Mouse (Mus musculus): Measurements from ENCODE around the gene Obscn. TPM values are rescaled to one million over a fixed set of nuclear protein-coding genes. Genes with fewer than 3 reads are reported as not detected.

The Obscn gene
- total RNA-seq, 4 experiments from 2014 or later = 1.5 to 2.2 (median 1.6) TPM

DNA sequence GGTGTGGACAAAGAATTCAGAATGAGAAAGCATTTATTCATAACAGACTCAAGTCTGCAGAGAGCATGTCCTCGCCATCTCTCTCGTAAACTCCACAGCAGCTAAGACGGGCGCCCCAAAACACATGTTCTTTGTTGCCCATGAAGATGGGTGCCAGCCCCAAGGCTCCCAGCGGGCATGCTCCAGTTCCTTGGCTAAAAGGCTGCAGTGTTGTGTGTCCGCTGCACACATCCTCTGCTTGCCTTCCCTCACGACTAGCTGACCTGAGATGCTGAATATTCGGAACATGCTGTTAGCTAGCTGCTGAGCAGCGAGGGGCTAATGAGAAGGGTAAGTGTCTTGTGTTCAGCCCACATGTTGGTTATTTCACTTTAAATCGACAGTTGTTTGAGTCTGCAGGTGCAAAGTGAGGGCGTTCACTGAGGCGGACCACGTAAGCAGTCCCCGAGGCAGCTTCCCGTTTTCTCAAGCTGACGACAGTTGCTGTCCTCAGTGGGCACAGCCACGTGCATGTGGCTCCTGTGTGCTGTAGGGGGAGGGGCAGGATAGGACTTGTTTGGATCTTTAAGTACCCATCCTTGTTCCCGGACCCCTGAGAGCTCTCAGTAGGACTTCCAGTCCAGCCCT lies 153.6 kb downstream of the Obscn start:
- DNase-seq = no peak

GRCm38 (mm10) chr11:58981541-58982447 lies 154.4 kb downstream of the Obscn start:
- no peak for DNase-seq

DNA sequence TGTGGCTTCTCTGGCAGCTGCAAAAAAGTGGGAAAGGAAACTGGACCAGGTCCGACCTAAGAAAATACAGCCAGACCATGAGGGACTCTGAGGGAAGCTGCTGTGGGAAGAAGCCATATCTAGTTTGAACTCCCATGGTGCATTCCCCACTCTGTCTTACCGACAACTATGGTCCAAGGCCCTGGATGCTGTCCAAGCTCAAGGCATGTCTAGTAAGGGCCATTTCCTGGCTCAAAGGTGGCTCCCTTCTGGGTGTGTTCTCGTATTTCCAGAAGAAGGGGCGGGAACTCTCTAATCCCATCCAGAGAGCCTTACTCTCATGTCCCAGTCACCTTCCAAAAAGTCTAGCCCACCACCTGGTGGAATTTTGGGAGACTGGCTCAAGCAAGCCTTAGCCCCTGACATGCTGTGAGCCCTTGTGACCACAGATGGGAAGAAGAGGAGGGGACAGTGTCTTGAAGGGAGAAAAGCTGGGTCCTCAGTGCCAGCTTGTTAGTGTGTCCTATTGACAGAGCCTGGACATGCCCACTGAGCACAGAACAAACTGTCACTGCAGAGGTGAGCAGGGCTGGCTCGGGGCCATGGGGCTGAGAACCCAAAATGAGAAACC lies 155.7 kb downstream of the Obscn start:
- DNase-seq = no peak

GRCm38 (mm10) chr11:58979661-58980060 lies 156.5 kb downstream of the Obscn start:
- DNase-seq = no peak

- no peak for DNase-seq
Observed at GRCm38 (mm10) chr11:58979183-58979582, 157.0 kb downstream of the Obscn start.

- no peak for DNase-seq
Observed at GRCm38 (mm10) chr11:58978706-58979030, 157.5 kb downstream of the Obscn start.

DNA sequence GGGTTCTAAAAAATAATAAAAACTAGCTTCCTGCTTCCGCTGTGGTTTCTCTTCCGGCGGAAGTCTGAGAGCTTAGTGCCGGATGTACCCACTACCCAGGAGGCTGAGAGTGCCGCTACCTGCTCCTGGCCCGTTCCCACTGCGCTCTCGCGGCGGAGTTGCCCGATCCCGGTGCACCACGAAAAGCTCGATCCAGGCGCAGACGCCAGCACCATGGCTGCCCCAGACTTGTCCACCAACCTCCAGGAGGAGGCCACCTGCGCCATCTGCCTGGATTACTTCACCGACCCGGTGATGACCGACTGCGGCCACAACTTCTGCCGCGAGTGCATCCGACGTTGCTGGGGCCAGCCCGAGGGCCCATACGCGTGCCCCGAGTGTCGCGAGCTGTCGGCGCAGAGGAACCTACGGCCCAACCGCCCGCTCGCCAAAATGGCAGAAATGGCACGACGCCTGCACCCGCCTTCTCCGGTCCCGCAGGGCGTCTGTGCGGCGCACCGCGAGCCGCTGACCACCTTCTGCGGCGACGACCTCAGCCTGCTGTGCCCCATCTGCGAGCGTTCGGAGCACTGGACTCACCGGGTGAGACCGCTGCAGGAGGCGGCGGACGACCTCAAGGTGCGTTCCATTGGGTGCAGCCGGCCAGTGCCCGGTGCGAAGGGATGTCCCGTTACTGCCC lies 158.0 kb downstream of the Obscn start, which contains the start of gene Trim11:
TSS of gene Trim11 (plus strand) at position 67 of the 679 bp plus-strand sequence.
- no peak for DNase-seq

- no peak for DNase-seq
Observed at GRCm38 (mm10) chr11:58977607-58978026, 158.6 kb downstream of the Obscn start.

GRCm38 (mm10) chr11:58977150-58977549 lies 159.1 kb downstream of the Obscn start:
- no peak for DNase-seq

DNA sequence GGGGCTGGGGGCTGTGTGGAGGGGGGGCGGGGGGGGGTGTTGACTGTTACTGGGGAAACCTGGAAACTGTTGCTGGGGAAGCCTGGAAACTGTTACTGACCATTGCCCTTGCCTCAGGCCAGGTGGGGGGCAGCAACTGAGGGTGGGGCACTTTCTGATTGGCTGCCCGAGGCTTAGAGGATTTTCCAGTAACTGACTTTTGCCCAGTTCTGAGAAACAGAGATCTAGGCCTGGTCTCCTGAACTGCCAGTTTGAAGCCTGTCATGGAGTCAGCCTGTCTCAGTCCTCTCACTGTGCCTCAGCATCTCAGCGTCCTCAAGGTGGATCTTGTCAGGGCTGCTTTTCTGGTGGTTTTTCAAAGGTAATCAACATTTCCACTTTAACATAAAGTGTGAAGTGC lies 161.8 kb downstream of the Obscn start:
- no peak for DNase-seq

DNA sequence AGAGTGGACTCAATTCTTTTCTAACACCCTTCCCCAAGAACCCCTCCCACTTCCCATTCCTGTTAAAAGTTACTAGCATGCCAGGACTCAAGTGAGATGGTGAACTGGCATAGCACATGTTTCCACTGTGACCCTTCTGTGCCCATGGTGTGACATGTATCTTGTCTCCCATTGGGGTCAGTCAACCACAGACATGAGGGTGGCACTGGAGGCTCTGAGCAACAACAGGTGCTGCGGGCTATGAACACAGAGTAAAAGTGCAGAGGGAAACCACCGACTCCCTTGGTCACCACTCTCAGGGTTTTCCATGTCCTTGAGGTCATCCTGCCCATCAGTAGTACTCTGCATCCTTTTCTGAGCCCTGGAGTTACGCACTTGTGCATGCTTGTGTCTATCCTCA lies 164.4 kb downstream of the Obscn start:
- no peak for DNase-seq

GRCm38 (mm10) chr11:58970831-58971530 lies 165.2 kb downstream of the Obscn start:
- DNase-seq = no peak

DNA sequence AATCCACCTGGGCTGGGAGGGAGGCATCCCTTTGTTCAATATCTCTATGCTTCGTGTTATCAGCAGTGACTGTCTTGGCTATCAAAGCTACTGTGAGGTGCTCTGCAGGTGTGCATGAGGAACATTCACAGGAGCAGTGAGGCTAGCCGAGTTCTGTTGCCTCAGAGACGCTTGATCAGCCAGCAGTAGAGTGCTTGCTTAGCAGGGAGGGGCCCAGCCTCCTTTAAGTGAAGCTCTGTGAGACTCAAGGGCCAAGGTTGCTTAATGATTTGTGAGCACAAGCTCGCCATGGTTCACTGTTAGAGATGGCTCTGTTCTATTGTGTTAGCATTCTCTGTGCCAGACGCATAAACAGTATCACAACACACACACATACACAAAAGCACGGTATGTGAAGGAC lies 166.5 kb downstream of the Obscn start:
- DNase-seq = no peak

- no peak for DNase-seq
Observed at GRCm38 (mm10) chr11:58969027-58969426, 167.2 kb downstream of the Obscn start.

GRCm38 (mm10) chr11:58968551-58968950 lies 167.7 kb downstream of the Obscn start:
- no peak for DNase-seq

GRCm38 (mm10) chr11:58967346-58967745 lies 168.9 kb downstream of the Obscn start:
- DNase-seq = no peak

GRCm38 (mm10) chr11:58965001-58965760 lies 171.0 kb downstream of the Obscn start:
- no peak for DNase-seq

DNA sequence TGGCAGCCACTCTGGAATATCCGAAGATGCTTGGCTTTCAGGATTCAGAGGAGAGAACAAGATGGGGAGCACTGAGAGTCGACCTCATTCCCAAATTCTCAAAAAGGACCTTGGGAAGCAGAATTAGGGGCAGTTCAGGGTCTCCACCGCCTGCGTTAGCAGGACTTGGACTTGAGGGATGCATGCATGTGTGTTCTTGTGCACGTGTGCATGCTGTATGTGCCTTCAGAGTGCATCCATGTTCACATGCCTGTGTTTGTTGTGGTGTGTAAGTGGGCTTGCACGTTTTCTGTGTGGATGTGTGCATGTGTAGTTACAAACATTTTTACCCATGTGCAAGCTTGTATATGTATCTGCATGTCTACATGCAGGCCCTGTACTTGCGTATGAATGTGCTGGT lies 172.0 kb downstream of the Obscn start:
- no peak for DNase-seq

GRCm38 (mm10) chr11:58963543-58963942 lies 172.7 kb downstream of the Obscn start:
- DNase-seq = no peak

DNA sequence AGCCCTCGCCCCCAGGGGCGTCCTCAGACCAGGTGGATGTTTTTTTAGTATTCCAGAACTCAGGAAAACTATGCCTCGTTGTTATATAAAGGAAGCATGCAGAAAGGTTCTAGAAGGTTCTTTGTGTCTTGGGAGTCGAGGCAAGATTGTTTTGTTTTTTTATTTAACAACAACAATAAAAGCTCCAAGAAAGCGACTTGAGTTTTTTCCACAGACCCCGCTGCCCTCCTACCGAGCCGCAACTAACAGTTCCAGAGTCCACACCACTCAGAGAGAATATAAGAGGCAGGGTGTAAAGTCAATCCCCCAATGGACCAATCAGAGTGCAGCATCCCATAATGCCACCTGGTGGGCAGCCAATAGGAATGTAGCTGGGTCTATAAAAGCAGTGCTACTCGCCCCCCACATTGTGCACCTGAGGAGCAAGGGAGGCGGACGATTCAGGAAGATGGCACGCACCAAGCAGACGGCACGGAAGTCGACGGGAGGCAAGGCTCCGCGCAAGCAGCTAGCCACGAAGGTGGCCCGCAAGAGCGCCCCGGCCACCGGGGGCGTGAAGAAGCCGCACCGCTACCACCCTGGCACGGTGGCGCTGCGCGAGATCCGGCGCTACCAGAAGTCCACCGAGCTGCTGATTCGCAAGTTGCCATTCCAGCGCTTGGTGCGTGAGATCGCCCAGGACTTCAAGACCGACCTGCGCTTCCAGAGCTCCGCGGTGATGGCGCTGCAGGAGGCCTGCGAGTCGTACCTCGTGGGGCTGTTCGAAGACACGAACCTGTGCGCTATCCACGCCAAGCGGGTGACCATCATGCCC lies 174.6 kb downstream of the Obscn start:
- DNase-seq = no peak

All from adrenal gland, adult 8-10 months (tissue).